Mouse (Mus musculus) kidney, adult 11 months (tissue): ENCODE measurements around the gene Cpsf2.

Source experiments
- DNase-seq: peaks from one replicate; pipeline ENCODE4 v3.0.0; 2022

Cpsf2 gene

GRCm38 (mm10) chr12:101981559-101981958, 5.8 kb downstream of the Cpsf2 start:
- peak; percentile 15 for DNase-seq

- DNase-seq = no peak
Measured at GRCm38 (mm10) chr12:101982977-101983376, 7.2 kb downstream of the Cpsf2 start.

- DNase-seq = no peak
Measured at GRCm38 (mm10) chr12:101985110-101985509, 9.3 kb downstream of the Cpsf2 start.

- no peak for DNase-seq
Measured at GRCm38 (mm10) chr12:101987659-101988058, 11.9 kb downstream of the Cpsf2 start.

GRCm38 (mm10) chr12:101994576-101995467, 19.0 kb downstream of the Cpsf2 start:
- DNase-seq = no peak

DNA sequence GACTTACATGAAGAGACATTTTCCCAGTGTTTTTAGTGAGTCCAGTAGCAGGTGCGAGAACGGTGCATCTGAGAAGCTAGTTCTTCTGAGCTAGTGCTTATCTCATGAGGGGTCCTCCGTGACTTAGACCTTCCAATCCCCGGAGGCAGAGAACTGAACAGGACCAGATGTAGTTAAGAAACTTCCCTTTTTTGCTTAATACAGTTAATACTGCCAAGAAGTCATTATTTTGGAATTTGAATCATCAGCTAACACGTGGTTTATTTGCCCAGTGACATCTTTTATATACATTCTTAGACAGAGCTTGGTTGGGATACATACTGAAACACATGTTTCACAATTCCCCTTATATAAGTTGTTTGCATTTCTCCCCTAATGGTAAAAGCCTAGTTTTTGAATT, 23.1 kb downstream of the Cpsf2 start:
- DNase-seq = no peak

DNA sequence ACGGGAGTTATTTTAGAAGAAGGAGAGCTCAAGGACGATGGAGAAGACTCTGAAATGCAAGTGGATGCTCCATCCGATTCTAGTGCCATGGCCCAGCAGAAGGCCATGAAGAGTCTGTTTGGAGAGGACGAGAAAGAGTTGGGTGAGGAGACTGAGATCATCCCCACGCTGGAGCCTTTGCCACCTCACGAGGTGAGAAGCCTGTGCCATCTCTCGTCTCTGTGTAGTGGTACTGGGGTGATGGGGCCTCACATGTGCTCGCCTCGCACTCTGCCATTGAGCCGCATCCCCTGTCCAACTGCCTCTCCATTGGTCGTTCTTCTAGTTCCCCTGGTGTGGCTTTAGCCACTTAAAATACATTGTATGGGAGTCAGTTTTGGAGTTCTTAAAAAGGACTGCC, 25.0 kb downstream of the Cpsf2 start:
- DNase-seq = no peak

DNA sequence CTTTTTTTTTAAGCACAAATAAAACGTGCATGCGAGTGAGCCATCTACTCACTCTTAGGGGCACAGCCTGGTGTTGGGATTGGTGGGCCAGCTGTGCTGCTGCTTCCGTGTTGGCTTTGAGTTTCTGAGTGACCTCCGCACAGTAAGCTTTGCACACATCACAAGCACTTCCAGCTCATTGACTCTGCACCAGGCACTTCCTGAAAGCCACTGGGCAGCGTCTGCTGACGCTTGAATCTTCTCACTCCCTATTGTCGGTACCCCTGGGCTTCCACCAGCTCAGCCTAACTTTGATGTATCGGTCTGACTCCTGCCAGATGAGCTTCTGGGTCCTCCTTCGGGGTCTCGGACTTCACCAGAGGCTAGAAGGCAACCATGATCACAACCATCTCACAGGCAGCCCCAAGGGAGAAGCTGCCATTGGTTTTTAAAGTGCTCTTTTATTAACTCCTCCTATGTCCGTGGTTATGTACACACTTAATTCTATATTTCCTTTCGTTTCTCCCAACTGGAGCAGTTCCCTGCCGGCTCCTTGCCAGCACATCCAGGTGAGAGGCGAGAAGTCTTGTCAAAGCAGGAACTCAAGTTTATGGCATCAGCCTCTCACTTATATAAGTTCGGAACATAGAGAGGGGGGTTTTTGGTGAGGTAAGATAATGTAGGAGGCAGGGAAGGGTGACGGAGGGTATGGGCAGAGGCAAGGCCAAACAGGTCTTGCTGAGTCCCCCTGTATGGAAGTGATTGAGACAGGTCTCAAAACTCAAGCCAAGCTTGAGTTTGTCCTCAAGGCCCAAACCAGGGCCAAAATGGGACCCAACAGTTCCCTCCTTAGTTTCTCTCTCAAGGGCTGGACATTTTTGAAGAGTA, 32.6 kb downstream of the Cpsf2 start:
- no peak for DNase-seq

- DNase-seq = no peak
Measured at GRCm38 (mm10) chr12:102009551-102009950, 33.8 kb downstream of the Cpsf2 start.

DNA sequence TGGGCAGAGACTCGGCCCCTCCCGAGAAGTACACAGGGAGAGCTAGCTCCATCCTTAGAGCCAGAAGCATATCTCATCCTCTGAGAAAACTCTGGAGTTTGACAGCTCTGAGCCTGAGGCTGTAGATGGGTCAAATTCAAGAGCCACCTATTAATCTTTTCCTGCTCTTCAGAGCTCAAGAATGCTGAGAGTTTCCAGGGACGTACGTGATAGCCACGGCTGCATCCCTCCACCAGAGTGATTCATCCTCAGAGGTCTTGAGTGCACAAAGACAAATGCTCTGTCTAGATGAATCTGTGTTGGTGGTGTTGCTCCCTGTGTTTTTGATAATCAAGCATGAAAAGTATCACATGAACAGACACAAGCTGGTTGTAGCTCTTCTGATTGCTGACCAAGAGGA, 38.6 kb downstream of the Cpsf2 start:
- no peak for DNase-seq

GRCm38 (mm10) chr12:102015127-102015526, 39.3 kb downstream of the Cpsf2 start:
- no peak for DNase-seq

DNA sequence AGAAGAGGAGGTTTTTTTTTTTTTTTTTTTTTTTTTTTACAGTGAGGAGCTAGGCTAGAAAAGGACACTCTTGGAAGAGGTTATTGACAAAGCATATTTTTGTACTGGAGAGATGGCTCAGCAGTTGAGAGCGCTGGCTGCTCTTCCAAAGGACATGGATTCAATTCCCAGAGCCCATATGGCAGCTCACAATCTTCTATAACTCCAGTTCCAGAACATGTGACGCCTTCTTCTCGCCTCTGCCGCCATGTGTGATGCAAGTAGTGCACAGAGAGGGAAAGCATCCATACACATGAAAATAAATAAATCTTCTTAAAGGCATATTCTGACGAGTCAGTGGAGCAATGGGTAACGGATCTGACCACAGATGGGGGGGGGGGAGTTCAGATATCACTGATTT, 46.1 kb downstream of the Cpsf2 start:
- DNase-seq = no peak

DNA sequence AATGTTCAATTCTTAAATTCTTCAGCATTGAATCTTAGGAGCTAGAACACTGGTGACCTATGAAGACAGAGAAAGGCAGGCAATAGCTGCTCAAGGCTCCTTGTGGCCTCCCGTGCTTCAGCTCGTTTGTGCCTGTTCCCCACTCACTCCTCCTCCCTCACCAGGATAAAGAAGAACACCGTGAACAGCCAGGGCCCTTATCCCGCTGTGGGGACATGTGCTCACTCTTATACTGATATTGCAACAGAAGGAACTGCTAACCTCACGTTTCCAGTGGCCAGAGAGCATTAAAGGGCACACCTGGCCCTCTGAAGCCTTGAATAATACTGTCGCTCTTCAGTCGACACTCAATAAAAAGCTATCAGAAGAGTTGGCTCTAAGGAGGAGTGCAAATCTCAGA, 53.4 kb downstream of the Cpsf2 start:
- DNase-seq = no peak

GRCm38 (mm10) chr12:102029892-102030446, 54.2 kb downstream of the Cpsf2 start:
- no peak for DNase-seq

- DNase-seq = no peak
Measured at GRCm38 (mm10) chr12:102034934-102035333, 59.1 kb downstream of the Cpsf2 start.

GRCm38 (mm10) chr12:102039861-102040260, 64.1 kb downstream of the Cpsf2 start:
- DNase-seq = no peak

DNA sequence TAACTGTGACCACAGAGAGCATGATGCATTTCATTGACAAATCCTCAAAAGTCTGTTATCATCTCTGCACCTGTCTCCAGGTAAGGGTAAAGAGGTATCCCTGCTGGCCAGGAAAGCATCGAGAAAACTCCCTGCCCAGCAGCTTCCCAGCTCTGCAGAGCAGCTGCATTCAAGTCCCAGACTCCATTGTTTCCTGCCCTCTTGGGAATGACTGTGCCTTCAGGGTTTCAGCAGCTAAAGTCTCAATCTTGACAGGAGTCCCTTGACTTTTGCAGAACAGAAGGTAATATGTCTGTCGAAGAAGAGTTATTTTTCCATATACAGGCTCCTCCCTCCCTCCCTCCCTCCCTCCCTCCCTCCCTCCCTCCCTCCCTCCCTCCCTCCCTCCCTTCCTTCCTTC, 65.9 kb downstream of the Cpsf2 start:
- DNase-seq = no peak

GRCm38 (mm10) chr12:102042247-102042646, 66.5 kb downstream of the Cpsf2 start:
- no peak for DNase-seq

GRCm38 (mm10) chr12:102043840-102044239, 68.1 kb downstream of the Cpsf2 start:
- no peak for DNase-seq

DNA sequence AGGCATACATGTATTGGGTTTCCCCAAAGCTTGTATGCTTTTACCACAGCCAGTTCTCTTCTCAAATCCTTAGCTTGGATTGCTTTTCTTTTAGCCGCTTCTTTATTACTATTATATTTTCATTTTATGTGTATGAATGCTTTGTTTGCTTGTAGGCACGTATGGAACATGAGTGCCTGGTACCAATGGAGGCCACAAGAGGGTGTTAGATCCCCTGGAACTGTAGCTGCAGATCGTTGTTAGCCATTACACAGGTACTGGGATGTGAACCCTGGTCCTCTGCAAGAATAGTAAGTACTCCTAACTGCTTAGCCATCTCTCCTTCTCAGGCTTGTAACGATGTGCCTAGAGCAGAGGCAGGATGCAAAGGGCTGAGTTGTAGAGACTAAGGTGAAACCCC, 78.4 kb downstream of the Cpsf2 start:
- no peak for DNase-seq

- DNase-seq = no peak
Measured at GRCm38 (mm10) chr12:102055758-102056157, 80.0 kb downstream of the Cpsf2 start.
